Mouse (Mus musculus): Measurements from ENCODE around the gene Fosl1.
A peak's percentile ranks its signal among the peaks of the same experiment; 100 is the strongest.

DNA sequence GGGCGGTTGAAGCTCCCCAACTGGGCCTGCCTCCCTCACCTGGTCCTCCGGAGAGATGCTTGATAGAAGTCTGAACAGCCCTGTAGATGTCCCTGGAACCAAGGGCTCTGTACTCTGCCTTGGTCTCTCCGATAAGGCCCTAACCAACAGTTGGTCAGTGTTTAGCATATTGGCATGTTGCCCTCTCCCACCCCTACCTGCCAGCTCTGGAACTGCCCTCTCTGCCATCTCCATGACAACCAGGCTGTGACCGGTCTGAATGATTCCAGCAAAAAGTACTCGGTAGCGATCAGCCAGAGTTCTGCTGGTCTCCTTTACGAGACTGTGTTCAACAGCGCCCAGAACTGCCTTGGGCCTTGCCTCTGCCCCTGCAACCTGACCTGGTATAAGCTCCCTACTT is 45.1 kb upstream of the Fosl1 start, which contains the start of gene Tsga10ip:
- peak; percentile 25 for TF ChIP-seq CTCF (IDR thresholded peaks at IDR 0.05)
- no peak for TF ChIP-seq EP300 (IDR thresholded peaks at IDR 0.05)

All from lung, postnatal 0 days (tissue).